Mouse (Mus musculus) heart, postnatal 14 days (tissue): ENCODE data around the gene Zfp169. TPM values are rescaled to one million over a fixed set of nuclear protein-coding genes. Genes with fewer than 3 reads are reported as not detected.

Source experiments
- microRNA-seq, 2 experiments: library from miRNA; unstranded; fragments of <30 nt; microRNA quantifications; one replicate each; pipeline ENCODE4 v1.2.0; 2021 to 2022
- total RNA-seq, 2 experiments: library from RNA; stranded (reverse); gene quantifications; 2 replicates each; pipeline ENCODE4 v1.2.3; 2021

Gene Zfp169
- total RNA-seq, 2 experiments from 2014 or later = 4.6 to 5.5 TPM

Small RNA genes within 50 kb of the gene (microRNA-seq; reads per million reads assigned to microRNA genes)
- gene Gm24111 (0 reads per million in 2 experiments), gene Mirlet7a-1 (265 to 876 reads per million in 2 experiments), gene Mirlet7d (35,716 to 76,465 reads per million in 2 experiments), gene Mirlet7f-1 (0 reads per million in 2 experiments)

Other genes with a start within 250 kb of the Zfp169 start
- gene A830005F24Rik, start 119 bp upstream of the Zfp169 start, total RNA-seq = not detected
- gene Ptpdc1, start 112.2 kb upstream of the Zfp169 start, total RNA-seq = 1 to 10 TPM; 5.7 to 6.3 TPM
- gene Barx1, start 149.5 kb upstream of the Zfp169 start, total RNA-seq = not detected